Mouse (Mus musculus): ENCODE results near the gene Mef2b. TPM values are rescaled to one million over a fixed set of nuclear protein-coding genes. Genes with fewer than 3 reads are reported as not detected.

Gene Mef2b
- polyA plus RNA-seq, 1 experiment from 2014 or later, result 1.1 TPM

DNA sequence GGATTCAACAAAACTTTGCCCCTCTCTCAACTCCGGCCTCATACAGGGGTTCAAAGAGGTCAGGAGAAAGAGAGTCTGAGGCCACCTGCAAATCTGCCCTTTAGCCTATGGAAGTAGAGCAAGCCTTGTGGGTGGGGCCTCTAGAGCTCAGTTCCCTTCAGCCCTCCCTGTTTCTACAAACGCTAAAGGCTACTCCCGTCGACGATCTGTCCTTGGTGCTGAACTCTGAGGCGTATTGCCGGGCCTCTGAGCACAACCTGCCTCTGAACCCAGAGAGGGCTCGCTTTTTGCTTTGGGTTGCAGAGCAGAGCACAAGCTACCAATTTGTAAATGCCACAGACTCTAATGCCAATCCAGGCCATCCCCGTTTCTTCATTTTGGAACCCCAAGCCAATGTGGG is 21.9 kb upstream of the Mef2b start:
- 7% methylated on average over 9 of the region's 9 CpGs for WGBS
- H3K9ac ChIP-seq (replicated peaks), result no peak overlapping the region
- no peak overlapping the region for H3K4me3 ChIP-seq (replicated peaks)
- H3K4me2 ChIP-seq, result no peak overlapping the region
- H3K4me1 ChIP-seq (replicated peaks), result peaks cover 8% of the 10 kb centered on the region
- no peak overlapping the region for H3K27ac ChIP-seq
- H3K27me3 ChIP-seq, result peaks cover 96% of the 10 kb centered on the region
- no peak for ATAC-seq (ENCODE audit: insufficient number of reproducible peaks, insufficient read depth, low FRiP score, low TSS enrichment, low read depth)
- no peaks in the 10 kb centered on the region for H3K9me3 ChIP-seq
- H3K36me3 ChIP-seq, result no peaks in the 10 kb centered on the region

DNA sequence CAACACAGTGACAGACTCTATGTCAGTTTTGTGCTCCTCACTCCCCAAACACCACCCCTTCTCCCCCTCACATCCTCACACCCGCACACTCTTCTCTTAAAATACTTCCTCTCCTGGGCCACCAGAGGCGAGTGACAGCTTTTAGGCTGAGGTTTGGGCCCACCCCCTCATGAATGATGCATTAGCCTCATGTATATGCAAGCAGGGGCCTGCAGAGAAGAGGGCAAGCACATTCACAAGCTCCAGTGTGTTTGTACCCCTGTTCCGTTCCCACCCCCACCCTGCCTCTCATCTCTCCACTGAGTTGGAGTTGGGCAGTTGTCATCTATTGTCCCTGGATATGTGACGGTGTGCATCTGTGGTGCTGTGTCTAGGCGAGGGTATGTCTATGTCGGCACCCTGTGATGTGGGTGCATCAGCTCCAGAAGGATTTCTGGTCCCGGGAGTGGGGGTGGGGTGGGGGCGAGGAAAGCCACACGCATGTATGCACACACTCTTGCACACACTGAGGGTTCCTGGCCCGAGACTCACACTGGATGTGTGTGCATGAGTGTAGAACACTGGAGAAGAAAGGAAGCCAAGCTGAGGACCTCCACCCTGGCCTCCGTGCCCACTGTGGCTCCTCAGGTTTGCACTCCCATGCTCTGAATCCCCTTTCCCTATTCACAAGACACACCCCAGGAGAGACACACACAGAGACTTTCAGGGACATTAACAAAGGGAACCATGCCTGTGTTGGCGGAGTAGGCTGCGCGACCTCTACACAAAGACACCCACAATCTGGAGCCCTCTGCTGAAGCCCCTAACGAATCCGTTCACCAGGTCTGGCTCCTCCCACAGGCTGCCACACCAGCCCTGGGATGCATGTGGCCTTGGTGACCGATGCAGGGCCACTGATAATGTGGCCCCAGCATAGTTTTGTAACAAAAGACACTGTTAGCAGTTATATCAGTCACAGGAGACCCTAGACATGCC is 20.5 kb upstream of the Mef2b start:
- Histone ChIP-seq H3K4me1 (replicated peaks) (peaks cover 8% of the 10 kb centered on the region), H3K36me3 (no peaks in the 10 kb centered on the region), H3K4me2 (no peak overlapping the region; the same call in 1 of the 2 replicates), H3K27ac (no peak overlapping the region), H3K27me3 (peaks cover 93% of the 10 kb centered on the region), H3K9me3 (no peaks in the 10 kb centered on the region), H3K4me3 (replicated peaks) (no peak overlapping the region), H3K9ac (replicated peaks) (no peak overlapping the region)
- WGBS, result 10% methylated on average over 17 of the region's 17 CpGs
- ATAC-seq (ENCODE audit: insufficient number of reproducible peaks, insufficient read depth, low FRiP score, low TSS enrichment, low read depth), result no peak

DNA sequence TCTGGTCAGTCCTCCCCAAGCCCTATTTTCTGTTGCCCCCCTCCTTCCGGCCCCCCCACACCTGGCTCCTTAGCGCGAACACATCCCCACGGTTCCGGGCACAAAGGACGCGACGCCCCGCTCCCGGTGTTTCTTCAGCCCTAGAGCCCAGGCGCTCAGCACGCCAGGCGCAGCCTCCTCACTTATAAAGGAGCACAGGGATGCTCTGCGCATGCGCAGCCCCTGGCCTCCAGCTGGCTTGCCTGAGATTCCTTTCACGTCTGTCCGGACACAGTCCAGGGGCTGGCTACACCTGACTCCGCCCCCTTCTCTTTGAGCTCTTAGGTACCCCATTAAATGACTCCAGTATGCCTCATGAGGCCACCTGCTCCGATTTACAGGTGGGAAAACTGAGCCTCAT is 18.8 kb upstream of the Mef2b start, which contains the start of gene Ncan:
Gene Ncan (minus strand): TSS at position 207 of the 400 bp plus-strand sequence.
- peak within 1 kb of the TSS; percentile 29 for H3K4me3 ChIP-seq (replicated peaks)

DNA sequence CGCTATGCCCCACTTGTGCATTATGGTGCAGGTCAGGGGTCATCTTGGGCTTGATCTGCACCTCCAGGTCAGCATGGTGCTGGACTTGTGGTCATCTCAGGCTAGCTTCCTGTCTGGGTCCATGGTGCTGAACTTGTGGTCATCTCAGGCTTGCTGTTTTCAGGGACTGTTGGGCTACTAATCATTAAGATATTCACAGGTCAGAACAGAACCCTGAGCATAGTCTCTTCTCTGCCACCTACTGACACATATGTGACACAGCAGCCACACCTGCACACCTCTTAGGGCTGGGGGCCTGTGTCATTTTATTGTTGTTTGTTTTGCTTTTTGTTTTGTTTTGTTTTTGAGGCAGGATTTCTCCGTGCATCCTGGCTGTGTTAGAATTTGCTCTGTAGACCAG is 16.6 kb upstream of the Mef2b start:
- no peak for ATAC-seq (ENCODE audit: insufficient number of reproducible peaks, insufficient read depth, low FRiP score, low TSS enrichment, low read depth)
- no peak overlapping the region for H3K27ac ChIP-seq
- H3K36me3 ChIP-seq, result no peaks in the 10 kb centered on the region
- peaks cover 8% of the 10 kb centered on the region for H3K4me1 ChIP-seq (replicated peaks)
- H3K9ac ChIP-seq (replicated peaks), result no peak overlapping the region
- H3K4me3 ChIP-seq (replicated peaks), result no peak overlapping the region
- WGBS, result 48% methylated on average over 2 of the region's 2 CpGs
- H3K9me3 ChIP-seq, result no peaks in the 10 kb centered on the region
- no peak overlapping the region for H3K4me2 ChIP-seq
- H3K27me3 ChIP-seq, result peaks cover 59% of the 10 kb centered on the region

More for the DNA sequence above, 18.8 kb upstream of the Mef2b start, which contains the start of gene Ncan:
- no peak within 1 kb of the TSS for H3K27ac ChIP-seq
- H3K9me3 ChIP-seq, result no peaks in the 10 kb centered on the region
- peak within 1 kb of the TSS; percentile 62 for H3K4me2 ChIP-seq
- peaks cover 8% of the 10 kb centered on the region for H3K4me1 ChIP-seq (replicated peaks)
- H3K36me3 ChIP-seq, result no peaks in the 10 kb centered on the region
- H3K9ac ChIP-seq (replicated peaks), result 0 out of 2 replicates have a peak within 1 kb of the TSS, but pooled peaks have one; percentile 24
- ATAC-seq (ENCODE audit: insufficient number of reproducible peaks, insufficient read depth, low FRiP score, low TSS enrichment, low read depth), result peak; percentile 45; the same call in 1 of the 2 replicates
- peaks cover 81% of the 10 kb centered on the region for H3K27me3 ChIP-seq
- WGBS, result 1% methylated on average over 19 of the region's 19 CpGs

DNA sequence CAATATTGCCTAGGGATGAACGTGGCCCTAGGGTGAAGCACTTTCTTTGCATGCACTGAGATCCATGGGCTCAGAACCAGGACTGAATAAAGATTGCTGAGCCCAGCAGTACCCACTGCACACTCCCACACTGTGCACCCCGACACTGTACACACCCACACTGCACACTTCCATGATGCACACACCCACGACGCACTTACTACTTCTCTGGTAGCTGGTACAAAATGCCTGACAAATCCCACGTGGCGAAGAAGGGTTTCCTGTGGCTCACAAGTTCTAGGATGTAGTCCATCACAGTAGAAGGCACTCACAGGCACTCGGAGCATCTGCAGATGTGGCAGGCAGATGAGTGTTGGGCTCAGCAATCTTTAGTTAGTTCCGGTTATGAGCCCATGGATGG is 14.5 kb upstream of the Mef2b start:
- H3K27me3 ChIP-seq, result peaks cover 38% of the 10 kb centered on the region
- H3K36me3 ChIP-seq, result no peaks in the 10 kb centered on the region
- no peak overlapping the region for H3K9ac ChIP-seq (replicated peaks)
- no peak overlapping the region for H3K4me3 ChIP-seq (replicated peaks)
- 64% methylated on average over 8 of the region's 8 CpGs for WGBS
- H3K9me3 ChIP-seq, result no peaks in the 10 kb centered on the region
- ATAC-seq (ENCODE audit: insufficient number of reproducible peaks, insufficient read depth, low FRiP score, low TSS enrichment, low read depth), result no peak
- no peak overlapping the region for H3K27ac ChIP-seq
- no peak overlapping the region for H3K4me2 ChIP-seq
- H3K4me1 ChIP-seq (replicated peaks), result peaks cover 8% of the 10 kb centered on the region

DNA sequence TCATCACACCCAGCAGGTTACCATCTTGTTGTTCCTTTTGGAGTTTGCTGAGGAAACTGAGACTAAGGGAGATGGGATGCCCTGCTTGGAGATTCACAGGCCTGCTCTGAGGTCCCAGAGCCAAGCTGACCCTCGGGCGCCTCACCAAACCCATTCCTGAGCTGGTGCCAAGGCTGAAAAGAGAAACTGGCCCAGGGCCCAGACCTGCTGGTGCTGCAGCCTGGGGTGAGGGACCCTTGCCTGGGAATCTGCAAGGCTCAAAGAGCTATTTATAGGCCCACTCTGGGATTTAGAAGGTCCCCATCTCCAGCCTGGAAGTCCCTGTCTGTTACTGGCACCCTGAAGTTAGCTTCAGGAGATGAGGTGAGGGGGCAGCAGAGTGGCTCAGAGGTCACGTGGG is 11.1 kb upstream of the Mef2b start:
- peak overlapping the region; percentile 23; the same call in 1 of the 2 replicates for H3K9ac ChIP-seq (replicated peaks)
- 83% methylated on average over 3 of the region's 3 CpGs for WGBS
- ATAC-seq (ENCODE audit: insufficient number of reproducible peaks, insufficient read depth, low FRiP score, low TSS enrichment, low read depth), result no peak

DNA sequence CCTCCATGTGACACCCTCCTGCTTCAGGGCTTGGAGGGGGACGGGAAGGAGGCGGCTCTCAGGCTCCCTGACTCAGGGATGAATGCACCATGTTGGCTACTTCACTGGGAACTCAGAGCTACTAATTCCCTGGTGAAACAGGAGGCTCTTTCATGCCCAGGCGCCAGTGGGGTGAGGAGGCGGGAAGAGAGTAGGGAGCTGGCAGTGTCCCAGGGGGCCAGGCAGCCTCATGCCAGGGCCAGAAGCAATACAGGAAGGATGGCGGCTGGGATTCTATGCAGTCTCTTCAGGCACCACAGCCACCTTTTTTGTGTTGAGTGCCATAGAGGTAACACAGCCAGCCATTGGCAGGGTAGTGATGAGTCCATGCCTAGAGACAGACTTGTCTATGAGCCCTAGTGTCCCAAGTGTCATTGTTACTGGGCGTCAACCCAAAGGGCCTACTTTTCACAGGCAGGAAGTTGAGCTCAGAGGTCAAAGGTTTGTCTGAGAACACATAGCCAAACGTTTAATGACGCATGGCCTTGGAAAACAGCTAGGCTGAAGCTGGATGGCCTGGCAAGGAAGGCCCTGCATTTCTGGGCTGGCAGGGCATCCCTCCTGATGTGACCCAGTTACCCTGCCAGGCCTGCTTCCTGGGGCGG is 10.1 kb upstream of the Mef2b start:
- H3K27me3 ChIP-seq, result peaks cover under 1% of the 10 kb centered on the region; the same call in 1 of the 2 replicates
- no peaks in the 10 kb centered on the region for H3K9me3 ChIP-seq
- H3K4me3 ChIP-seq (replicated peaks), result no peak overlapping the region
- no peak overlapping the region for H3K27ac ChIP-seq
- H3K4me2 ChIP-seq, result no peak overlapping the region
- peaks cover 22% of the 10 kb centered on the region for H3K36me3 ChIP-seq
- H3K4me1 ChIP-seq (replicated peaks), result peaks cover 14% of the 10 kb centered on the region
- ATAC-seq (ENCODE audit: insufficient number of reproducible peaks, insufficient read depth, low FRiP score, low TSS enrichment, low read depth), result no peak
- 69% methylated on average over 9 of the region's 9 CpGs for WGBS
- no peak overlapping the region for H3K9ac ChIP-seq (replicated peaks)

More for the DNA sequence above, 11.1 kb upstream of the Mef2b start:
- Histone ChIP-seq H3K4me1 (replicated peaks) (peaks cover 14% of the 10 kb centered on the region), H3K36me3 (peaks cover 12% of the 10 kb centered on the region), H3K4me2 (no peak overlapping the region), H3K27me3 (peaks cover 9% of the 10 kb centered on the region; the same call in 1 of the 2 replicates), H3K9me3 (no peaks in the 10 kb centered on the region), H3K27ac (no peak overlapping the region), H3K4me3 (replicated peaks) (no peak overlapping the region)

DNA sequence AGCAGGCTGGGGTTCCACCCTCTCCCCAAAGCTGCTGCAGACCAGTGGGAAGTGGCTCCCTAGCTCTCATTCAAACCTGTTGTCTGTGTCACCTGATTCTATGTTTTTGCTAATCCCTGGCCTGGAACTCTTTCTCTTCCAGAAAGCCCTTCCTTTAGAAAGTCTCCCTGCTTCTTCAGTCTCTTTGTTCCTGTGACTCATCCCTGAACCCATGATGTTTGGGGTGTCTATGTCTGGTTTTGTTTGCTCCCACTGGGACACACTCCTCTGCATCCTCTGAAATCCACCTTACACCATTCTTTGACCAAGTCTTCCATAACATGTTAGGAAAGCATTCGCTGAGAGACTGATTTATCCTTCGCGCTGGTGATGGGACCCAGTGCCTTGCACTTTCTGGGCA is 9.4 kb upstream of the Mef2b start:
- Histone ChIP-seq H3K4me2 (no peak overlapping the region), H3K9me3 (no peaks in the 10 kb centered on the region), H3K27me3 (no peaks in the 10 kb centered on the region; the same call in 1 of the 2 replicates), H3K36me3 (peaks cover 29% of the 10 kb centered on the region), H3K27ac (no peak overlapping the region), H3K4me3 (replicated peaks) (no peak overlapping the region), H3K9ac (replicated peaks) (no peak overlapping the region), H3K4me1 (replicated peaks) (peaks cover 14% of the 10 kb centered on the region)
- ATAC-seq (ENCODE audit: insufficient number of reproducible peaks, insufficient read depth, low FRiP score, low TSS enrichment, low read depth), result no peak
- 88% methylated on average over 3 of the region's 3 CpGs for WGBS

DNA sequence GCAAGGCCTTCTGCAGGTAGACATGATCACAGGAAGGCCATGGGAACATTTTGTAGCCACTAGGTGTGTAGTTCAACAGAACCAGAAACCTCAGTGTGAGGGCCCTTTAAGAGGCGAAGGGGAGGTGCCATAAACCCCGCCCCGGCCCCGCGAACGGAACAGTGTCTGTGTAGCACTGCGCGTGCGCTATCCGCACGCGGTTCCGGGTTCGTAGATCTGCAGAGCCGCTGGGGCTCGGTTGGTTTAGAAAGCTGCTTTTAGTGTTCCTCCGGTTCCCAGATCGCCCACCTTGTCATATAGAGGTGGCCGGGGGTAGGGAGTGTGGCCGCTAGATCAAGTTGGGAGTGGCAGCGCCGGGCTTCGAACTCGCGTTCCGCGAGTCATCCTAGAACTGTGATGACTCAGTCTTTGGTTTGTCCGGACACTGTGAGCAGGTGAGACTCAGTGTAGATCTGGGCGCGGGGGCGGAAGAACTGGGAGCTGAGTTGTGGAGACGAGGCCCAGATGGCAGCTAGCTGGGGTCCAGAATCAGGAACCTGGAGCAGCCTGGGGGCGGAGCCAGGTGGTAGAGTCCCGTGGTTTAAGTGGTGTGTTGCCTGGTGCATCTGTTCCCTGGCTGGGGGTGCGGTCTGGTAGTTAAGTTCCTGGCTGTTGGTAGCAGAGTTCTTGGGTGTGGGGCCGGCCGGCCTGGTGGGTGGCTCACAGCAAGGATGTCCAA is 8.2 kb upstream of the Mef2b start, which contains the start of gene Nr2c2ap:
Gene Nr2c2ap (plus strand): TSS at position 168 of the 718 bp plus-strand sequence.
- WGBS, result 2% methylated on average over 37 of the region's 37 CpGs
- H3K9ac ChIP-seq (replicated peaks), result peak within 1 kb of the TSS; percentile 66
- H3K27ac ChIP-seq, result 0 out of 2 replicates have a peak within 1 kb of the TSS, but pooled peaks have one; percentile 13
- H3K36me3 ChIP-seq, result peaks cover 41% of the 10 kb centered on the region
- H3K4me1 ChIP-seq (replicated peaks), result peaks cover 14% of the 10 kb centered on the region
- no peaks in the 10 kb centered on the region for H3K9me3 ChIP-seq
- H3K4me2 ChIP-seq, result peak within 1 kb of the TSS; percentile 78
- peak within 1 kb of the TSS; percentile 70 for H3K4me3 ChIP-seq (replicated peaks)
- H3K27me3 ChIP-seq, result no peaks in the 10 kb centered on the region
- ATAC-seq (ENCODE audit: insufficient number of reproducible peaks, insufficient read depth, low FRiP score, low TSS enrichment, low read depth), result peak; percentile 79

DNA sequence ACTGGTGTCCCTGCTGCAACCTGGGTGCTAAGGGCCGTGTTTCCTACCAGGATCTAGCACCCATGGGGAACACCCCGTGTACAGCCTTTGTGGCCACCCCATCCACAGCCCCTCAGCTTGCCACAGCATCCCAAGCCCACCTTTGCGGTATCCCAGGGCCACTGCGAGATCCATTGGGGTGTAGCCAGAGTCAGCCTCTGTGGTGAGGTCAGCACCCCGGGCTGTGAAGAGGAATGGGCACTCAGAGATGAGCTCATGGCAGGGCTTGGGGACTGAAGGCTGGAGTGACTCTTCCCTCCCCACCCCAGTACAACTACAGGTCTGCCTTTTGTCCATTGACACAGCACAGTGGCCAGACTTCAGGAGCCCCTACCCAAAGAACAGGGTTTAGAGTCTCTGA is 5.4 kb upstream of the Mef2b start:
- no peak overlapping the region for H3K4me3 ChIP-seq (replicated peaks)
- no peak overlapping the region for H3K9ac ChIP-seq (replicated peaks)
- no peaks in the 10 kb centered on the region for H3K9me3 ChIP-seq
- 88% methylated on average over 5 of the region's 5 CpGs for WGBS
- H3K27me3 ChIP-seq, result no peaks in the 10 kb centered on the region
- no peak for ATAC-seq (ENCODE audit: insufficient number of reproducible peaks, insufficient read depth, low FRiP score, low TSS enrichment, low read depth)
- H3K27ac ChIP-seq, result no peak overlapping the region
- no peak overlapping the region for H3K4me2 ChIP-seq
- H3K4me1 ChIP-seq (replicated peaks), result peaks cover 22% of the 10 kb centered on the region
- H3K36me3 ChIP-seq, result peaks cover 48% of the 10 kb centered on the region

Measured in limb, embryonic 12.5 days (tissue).